ENCODE assay signal across 9 mouse cellular contexts in genomic region chr15:77800511-77800910, GRCm38 (mm10). TPM values are rescaled to one million over a fixed set of nuclear protein-coding genes. Genes with fewer than 3 reads are reported as not detected.
DNase-seq lines count a peak whose midpoint lies in the region; ATAC-seq and TF ChIP-seq lines count a peak whose summit lies in the region.
"Had no signal": no experiment of that assay in that cellular context is flagged by ENCODE, and none has a peak within 500 bp of the region (broad histone marks: within the 10 kb centered on the region; RNA-seq: fewer than 3 reads in every experiment).

No protein-coding gene starts in this region.

- in situ Hi-C loops in Patski (cut with MboI; ENCODE audit: low pct_unique_long_range_greater_than_20kb), result no loop called here

- no peaks in the 10 kb centered on the region for H3K9me3 ChIP-seq in neural tube, embryonic 11.5 days (ENCODE audit: control insufficient read depth, low read length)
- no peaks in the 10 kb centered on the region for H3K9me3 ChIP-seq in neural tube, embryonic 15.5 days (replicated peaks)
- H3K9me3 ChIP-seq in embryonic facial prominence, embryonic 15.5 days (replicated peaks), result no peaks in the 10 kb centered on the region
- H3K9me3 ChIP-seq in hindbrain, postnatal 0 days (ENCODE audit: low read length), result no peaks in the 10 kb centered on the region
- no peaks in the 10 kb centered on the region for H3K9me3 ChIP-seq in liver, embryonic 11.5 days (ENCODE audit: control insufficient read depth, low read length)

- peaks cover 16% of the 10 kb centered on the region for H3K4me1 ChIP-seq in neural tube, embryonic 11.5 days (ENCODE audit: control insufficient read depth, insufficient read depth, low read length)
- H3K4me1 ChIP-seq in neural tube, embryonic 15.5 days, result peaks cover 30% of the 10 kb centered on the region
- peaks cover 68% of the 10 kb centered on the region for H3K4me1 ChIP-seq in embryonic facial prominence, embryonic 15.5 days
- H3K4me1 ChIP-seq in hindbrain, postnatal 0 days (ENCODE audit: insufficient read depth, low read length), result peaks cover 14% of the 10 kb centered on the region
- H3K4me1 ChIP-seq in liver, embryonic 11.5 days (replicated peaks; ENCODE audit: control insufficient read depth, insufficient read depth, low read length), result peaks cover 59% of the 10 kb centered on the region

- CTCF ChIA-PET in Patski (lab: Charles Lee), result interaction anchor here (0.9 to 1.9 kb wide), 4 partner anchors 17 to 116 kb away, joined by 3 to 9 read pairs (median 6); no protein-coding TSS in a partner anchor

- H3K27me3 ChIP-seq in neural tube, embryonic 11.5 days (ENCODE audit: control insufficient read depth, insufficient read depth, low read length), result no peaks in the 10 kb centered on the region
- H3K27me3 ChIP-seq in neural tube, embryonic 15.5 days (replicated peaks), result no peaks in the 10 kb centered on the region
- no peaks in the 10 kb centered on the region for H3K27me3 ChIP-seq in Patski
- no peaks in the 10 kb centered on the region for H3K27me3 ChIP-seq in embryonic facial prominence, embryonic 15.5 days
- H3K27me3 ChIP-seq in hindbrain, postnatal 0 days (ENCODE audit: insufficient read depth, low read length), result no peaks in the 10 kb centered on the region
- H3K27me3 ChIP-seq in liver, embryonic 11.5 days (replicated peaks; ENCODE audit: control insufficient read depth, insufficient read depth, low read length), result no peaks in the 10 kb centered on the region

- no peak for DNase-seq in neural tube, embryonic 11.5 days (ENCODE audit: low spot score)
- peak; percentile 82 for DNase-seq in Patski (ENCODE audit: low read depth, low spot score)
- no peak for DNase-seq in hindbrain, postnatal 0 days (ENCODE audit: low spot score)
- no peak for DNase-seq in liver, embryonic 11.5 days (ENCODE audit: low spot score)
- peak; percentile 83 for DNase-seq in skeletal muscle tissue, adult 2 months (ENCODE audit: low read depth, low spot score)
- no peak for DNase-seq in ovary, postnatal 14 days (ENCODE audit: low spot score)

- ATAC-seq in neural tube, embryonic 11.5 days (ENCODE audit: insufficient read depth, low FRiP score, low TSS enrichment), result no peak
- ATAC-seq in neural tube, embryonic 15.5 days (ENCODE audit: low FRiP score), result no peak
- ATAC-seq in Patski, result peak; percentile 58
- ATAC-seq in embryonic facial prominence, embryonic 15.5 days (ENCODE audit: insufficient number of reproducible peaks, low FRiP score, low TSS enrichment, low read depth), result no peak
- ATAC-seq in hindbrain, postnatal 0 days, result no peak
- peak; percentile 47 for ATAC-seq in liver, embryonic 11.5 days (replicated peaks; ENCODE audit: low FRiP score)

- H3K4me2 ChIP-seq in neural tube, embryonic 11.5 days (ENCODE audit: low read depth), result no peak overlapping the region
- H3K4me2 ChIP-seq in neural tube, embryonic 15.5 days, result no peak overlapping the region
- no peak overlapping the region for H3K4me2 ChIP-seq in embryonic facial prominence, embryonic 15.5 days (replicated peaks)
- no peak overlapping the region for H3K4me2 ChIP-seq in hindbrain, postnatal 0 days (ENCODE audit: low read depth, low read length)
- no peak overlapping the region for H3K4me2 ChIP-seq in liver, embryonic 11.5 days

- H3K9ac ChIP-seq in neural tube, embryonic 11.5 days (ENCODE audit: low read length), result no peak overlapping the region
- no peak overlapping the region for H3K9ac ChIP-seq in neural tube, embryonic 15.5 days (replicated peaks)
- H3K9ac ChIP-seq in embryonic facial prominence, embryonic 15.5 days, result no peak overlapping the region
- H3K9ac ChIP-seq in hindbrain, postnatal 0 days (replicated peaks; ENCODE audit: low read length), result 0 out of 2 replicates have a peak overlapping the region, but pooled peaks have one; percentile 3
- no peak overlapping the region for H3K9ac ChIP-seq in liver, embryonic 11.5 days (ENCODE audit: low read depth, low read length)

- peak overlapping the region; percentile 53; the same call in 1 of the 2 replicates for H3K27ac ChIP-seq in neural tube, embryonic 11.5 days (ENCODE audit: low read depth, low read length)
- no peak overlapping the region for H3K27ac ChIP-seq in neural tube, embryonic 15.5 days (replicated peaks)
- peak overlapping the region; percentile 95 for H3K27ac ChIP-seq in embryonic facial prominence, embryonic 15.5 days (replicated peaks)
- peak overlapping the region; percentile 70; the same call in 1 of the 2 replicates for H3K27ac ChIP-seq in hindbrain, postnatal 0 days
- H3K27ac ChIP-seq in liver, embryonic 11.5 days (ENCODE audit: low read depth, low read length), result peak overlapping the region; percentile 66

- H3K36me3 ChIP-seq in neural tube, embryonic 11.5 days (ENCODE audit: control insufficient read depth, insufficient read depth, low read length), result peaks cover 6% of the 10 kb centered on the region; the same call in 1 of the 2 replicates
- H3K36me3 ChIP-seq in neural tube, embryonic 15.5 days, result peaks cover 13% of the 10 kb centered on the region
- H3K36me3 ChIP-seq in embryonic facial prominence, embryonic 15.5 days, result peaks cover 45% of the 10 kb centered on the region
- peaks cover 3% of the 10 kb centered on the region; the same call in 1 of the 2 replicates for H3K36me3 ChIP-seq in hindbrain, postnatal 0 days (ENCODE audit: insufficient read depth, low read length)
- H3K36me3 ChIP-seq in liver, embryonic 11.5 days (ENCODE audit: control insufficient read depth, insufficient read depth, low read length), result peaks cover 22% of the 10 kb centered on the region

- H3K4me3 ChIP-seq in neural tube, embryonic 11.5 days (ENCODE audit: low read depth, low read length), result no peak overlapping the region
- H3K4me3 ChIP-seq in neural tube, embryonic 15.5 days (replicated peaks), result no peak overlapping the region
- H3K4me3 ChIP-seq in embryonic facial prominence, embryonic 15.5 days (replicated peaks), result no peak overlapping the region
- no peak overlapping the region for H3K4me3 ChIP-seq in hindbrain, postnatal 0 days (ENCODE audit: low read length)
- no peak overlapping the region for H3K4me3 ChIP-seq in liver, embryonic 11.5 days (ENCODE audit: low read depth, low read length)

- POLR2A ChIA-PET in Patski (lab: Charles Lee), result interaction anchor here (1.2 to 1.3 kb wide), 2 partner anchors 38 to 39 kb away, joined by 3 to 5 read pairs; no protein-coding TSS in a partner anchor

- no peak for TF ChIP-seq CTCF in Patski (IDR thresholded peaks at IDR 0.05)
- TF ChIP-seq CTCF in hindbrain, postnatal 0 days (IDR thresholded peaks at IDR 0.05; ENCODE audit: low read depth), result no peak

RNA-seq across cellular contexts. Expression of gene Myh9, which starts 41.5 kb away (rescaled TPM):
- 24.5 and 25.3 TPM in 2 replicates for polyA plus RNA-seq in neural tube, embryonic 11.5 days (2014; fragmentation: Nextera tagmentation; extraction: Ambion mirVana)
- 9.6 and 17.7 TPM in 2 replicates for polyA plus RNA-seq in neural tube, embryonic 15.5 days (2015; fragmentation: Nextera tagmentation; extraction: Ambion mirVana)
- 677 TPM for polyA plus RNA-seq in Patski (2021)
- 41.1 and 41.7 TPM in 2 replicates for polyA plus RNA-seq in embryonic facial prominence, embryonic 15.5 days (2015; fragmentation: Nextera tagmentation; extraction: Ambion mirVana)
- 29.4 and 33.6 TPM in 2 replicates for total RNA-seq in hindbrain, postnatal 0 days (2014; rRNA removed)
- 8.4 and 9.1 TPM in 2 replicates for polyA plus RNA-seq in hindbrain, postnatal 0 days (2015; fragmentation: Nextera tagmentation; extraction: Ambion mirVana)
- 49.8 and 53.0 TPM in 2 replicates for polyA plus RNA-seq in liver, embryonic 11.5 days (2014; fragmentation: Nextera tagmentation; extraction: Ambion mirVana)

RNA-seq across cellular contexts. Expression of gene Apol8, which starts 43.7 kb away (rescaled TPM):
- 0.08 TPM in 1 of 2 replicates, not detected in the other for polyA plus RNA-seq in neural tube, embryonic 11.5 days (2014; fragmentation: Nextera tagmentation; extraction: Ambion mirVana)
- polyA plus RNA-seq in neural tube, embryonic 15.5 days (2015; fragmentation: Nextera tagmentation; extraction: Ambion mirVana), result 0.19 and 0.49 TPM in 2 replicates
- 0.37 TPM for polyA plus RNA-seq in Patski (2021)
- 0.08 and 0.18 TPM in 2 replicates for polyA plus RNA-seq in embryonic facial prominence, embryonic 15.5 days (2015; fragmentation: Nextera tagmentation; extraction: Ambion mirVana)
- total RNA-seq in hindbrain, postnatal 0 days (2014; rRNA removed), result 0.50 and 0.84 TPM in 2 replicates
- 0.35 and 0.50 TPM in 2 replicates for polyA plus RNA-seq in hindbrain, postnatal 0 days (2015; fragmentation: Nextera tagmentation; extraction: Ambion mirVana)
- 2.9 and 3.2 TPM in 2 replicates for polyA plus RNA-seq in liver, embryonic 11.5 days (2014; fragmentation: Nextera tagmentation; extraction: Ambion mirVana)
- polyA plus RNA-seq: large intestine, adult 2 months had no signal

Comparison
In these comparisons a context has a peak if more than half of its experiments do, and no peak if none do; other contexts are left out.
1. ATAC-seq: peak in Patski (single experiment) and liver, embryonic 11.5 days (single experiment); none in neural tube, embryonic 11.5 days (single experiment), neural tube, embryonic 15.5 days (single experiment), embryonic facial prominence, embryonic 15.5 days (single experiment) and hindbrain, postnatal 0 days (single experiment).
2. DNase-seq: peak in Patski (single experiment) and skeletal muscle tissue, adult 2 months (single experiment); none in neural tube, embryonic 11.5 days (single experiment), hindbrain, postnatal 0 days (single experiment), liver, embryonic 11.5 days (single experiment) and ovary, postnatal 14 days (single experiment).
3. RNA of gene Myh9, which starts 41.5 kb away (polyA plus RNA-seq): 677 TPM in Patski (single experiment); 49.8 to 53.0 TPM in liver, embryonic 11.5 days, 41.1 to 41.7 TPM in embryonic facial prominence, embryonic 15.5 days, 24.5 to 25.3 TPM in neural tube, embryonic 11.5 days, 9.6 to 17.7 TPM in neural tube, embryonic 15.5 days and 8.4 to 9.1 TPM in hindbrain, postnatal 0 days; every median in the first group is over 10 times any median in the second.